Mouse (Mus musculus) midbrain, postnatal 0 days (tissue): Measurements from ENCODE around the gene Crim1. TPM values are rescaled to one million over a fixed set of nuclear protein-coding genes. Genes with fewer than 3 reads are reported as not detected.

ENCODE experiments used
- ATAC-seq: fragments of 200-750 bp; cut with Nextera tagmentation; 2 replicates; pipeline ENCODE4 v1.8.0; 2017; ENCODE audit warnings: moderate number of reproducible peaks, mild to moderate bottlenecking, moderate TSS enrichment, moderate library complexity; ENCODE audit not compliant: low FRiP score
- DNase-seq: peaks from one replicate; pipeline ENCODE4 v3.0.0-alpha.2; 2015; ENCODE audit warnings: low spot score
- H3K27ac ChIP-seq: fragments of 300-500 bp; sonication (generic); 2 replicates; pipeline ENCODE4 v1.5.1; 2014; ENCODE audit warnings: low read depth, mild to moderate bottlenecking, low read length, mixed read lengths
- H3K27me3 ChIP-seq: fragments of 300-500 bp; sonication (generic); 2 replicates; pipeline ENCODE4 v1.6.1; 2014; ENCODE audit warnings: low read length, control low read depth, mixed read lengths; ENCODE audit not compliant: insufficient read depth
- H3K36me3 ChIP-seq: fragments of 300-500 bp; sonication (generic); 2 replicates; pipeline ENCODE4 v1.6.1; 2014; ENCODE audit warnings: low read length, control low read depth, mixed read lengths; ENCODE audit not compliant: insufficient read depth
- H3K4me1 ChIP-seq: fragments of 300-500 bp; sonication (generic); 2 replicates; pipeline ENCODE4 v1.6.1; 2014; ENCODE audit warnings: mild to moderate bottlenecking, control low read depth, antibody characterized with exemption, low read length, mixed read lengths; ENCODE audit not compliant: insufficient read depth
- H3K4me2 ChIP-seq: fragments of 300-500 bp; sonication (generic); 2 replicates; pipeline ENCODE4 v1.6.1; 2014; ENCODE audit warnings: low read depth, mild to moderate bottlenecking, low read length, mixed read lengths; ENCODE audit not compliant: poor library complexity, severe bottlenecking
- H3K4me3 ChIP-seq: fragments of 300-500 bp; sonication (generic); 2 replicates; pipeline ENCODE4 v1.5.1; 2014; ENCODE audit warnings: low read depth, mild to moderate bottlenecking, low read length, moderate library complexity
- H3K9ac ChIP-seq: fragments of 300-500 bp; sonication (generic); replicated peaks from 2 replicates; pipeline ENCODE4 v1.6.1; 2014; ENCODE audit warnings: mild to moderate bottlenecking, low read length, moderate library complexity, mixed read lengths; ENCODE audit not compliant: poor library complexity, severe bottlenecking
- H3K9me3 ChIP-seq: fragments of 300-500 bp; sonication (generic); 2 replicates; pipeline ENCODE4 v1.6.1; 2016; ENCODE audit warnings: low read length, control low read depth
- CTCF ChIP-seq: IDR thresholded peaks from 2 replicates; pipeline ENCODE4 v1.5.1; 2016; ENCODE audit warnings: antibody characterized with exemption, mild to moderate bottlenecking
- WGBS: fragments of 180-500 bp; shearing (Covaris S2); extraction: QIAGEN DNeasy Blood & Tissue Kit; methylation state at CpG from one replicate; pipeline ENCODE4 v1.1.7; 2014; 5-methylcytosine and 5-hydroxymethylcytosine counted together
- polyA plus RNA-seq: library from polyadenylated mRNA; unstranded; fragments of >200 nt; fragmentation: Nextera tagmentation; extraction: Ambion mirVana; gene quantifications from 2 replicates; pipeline ENCODE4 v1.2.1, GENCODE M21; 2015
- total RNA-seq: library from RNA; depleted of rRNA; stranded (reverse); fragments of >200 nt; gene quantifications from 2 replicates; pipeline ENCODE4 v1.2.3, GENCODE M21; 2014

Crim1 gene
- total and polyA plus RNA-seq, 2 experiments from 2014 or later = 16.5 to 119 TPM

GRCm38 (mm10) chr17:78292301-78292700 is 92.3 kb downstream of the Crim1 start:
- Histone ChIP-seq H3K4me3 (no peak overlapping the region), H3K9ac (no peak overlapping the region), H3K4me1 (no peaks in the 10 kb centered on the region), H3K27ac (no peak overlapping the region), H3K9me3 (no peaks in the 10 kb centered on the region), H3K4me2 (no peak overlapping the region), H3K27me3 (no peaks in the 10 kb centered on the region), H3K36me3 (no peaks in the 10 kb centered on the region)
- ATAC-seq = no peak
- DNase-seq = no peak
- WGBS = 77% methylated on average over 7 of the region's 7 CpGs
- TF ChIP-seq CTCF = no peak

- 96% methylated on average over 10 of the region's 10 CpGs for WGBS
- H3K36me3 ChIP-seq = no peaks in the 10 kb centered on the region
- H3K9ac ChIP-seq = no peak overlapping the region
- H3K4me2 ChIP-seq = no peak overlapping the region
- no peak for ATAC-seq
- no peak overlapping the region for H3K4me3 ChIP-seq
- no peak overlapping the region for H3K27ac ChIP-seq
- no peak for DNase-seq
- H3K4me1 ChIP-seq = no peaks in the 10 kb centered on the region
- H3K27me3 ChIP-seq = no peaks in the 10 kb centered on the region
- H3K9me3 ChIP-seq = no peaks in the 10 kb centered on the region
- no peak for TF ChIP-seq CTCF
Measured at GRCm38 (mm10) chr17:78292827-78293488, 92.9 kb downstream of the Crim1 start.

DNA sequence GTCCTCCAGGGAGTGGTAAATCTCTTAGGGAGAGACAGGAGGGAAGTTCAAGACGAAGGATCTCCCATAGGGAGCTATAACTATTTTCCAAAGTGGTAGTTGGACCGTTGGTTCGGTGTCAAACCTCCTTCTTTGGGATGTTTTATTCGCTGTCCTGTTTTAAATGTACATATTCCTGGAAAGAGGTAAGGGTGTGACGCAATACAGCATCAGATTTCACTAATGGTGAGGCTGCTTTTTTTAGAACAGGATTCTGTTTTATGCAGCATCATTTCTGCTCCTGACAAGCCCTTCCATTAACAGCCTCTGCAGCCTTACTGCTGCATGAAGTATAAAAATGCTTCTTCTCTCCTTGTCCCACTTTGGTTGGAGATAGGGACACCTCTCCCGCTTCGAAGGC is 95.9 kb downstream of the Crim1 start:
- Histone ChIP-seq H3K27ac (no peak overlapping the region), H3K36me3 (no peaks in the 10 kb centered on the region), H3K4me2 (no peak overlapping the region), H3K27me3 (no peaks in the 10 kb centered on the region), H3K4me1 (no peaks in the 10 kb centered on the region), H3K4me3 (no peak overlapping the region), H3K9me3 (no peaks in the 10 kb centered on the region), H3K9ac (no peak overlapping the region)
- ATAC-seq = no peak
- DNase-seq = no peak
- no peak for TF ChIP-seq CTCF
- WGBS = 90% methylated on average over 7 of the region's 7 CpGs

DNA sequence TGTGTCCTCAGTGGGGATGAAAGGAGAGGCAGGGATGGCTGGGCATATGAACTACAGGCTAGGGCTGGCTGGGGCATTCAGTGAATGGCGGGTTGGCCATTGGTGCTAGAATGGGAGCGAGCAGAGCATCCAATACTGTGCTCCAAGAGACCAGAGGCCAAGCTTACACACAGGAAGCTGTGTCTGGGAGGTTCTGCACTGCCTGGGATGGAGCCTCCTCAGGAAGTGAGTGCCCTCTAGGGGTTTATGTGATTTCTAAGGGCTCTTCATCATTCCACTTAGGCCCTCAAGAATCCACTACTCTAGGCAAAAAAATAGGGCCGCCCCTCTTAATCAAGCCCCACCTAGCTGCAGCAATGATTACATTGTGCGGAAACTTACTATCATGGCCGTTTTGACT is 98.1 kb downstream of the Crim1 start:
- 0 out of 2 replicates have a peak, but pooled peaks have one; percentile 40 for ATAC-seq
- 83% methylated on average over 5 of the region's 5 CpGs for WGBS
- peak; percentile 55 for TF ChIP-seq CTCF

GRCm38 (mm10) chr17:78298967-78299540 is 99.0 kb downstream of the Crim1 start:
- no peak for ATAC-seq
- H3K9ac ChIP-seq = no peak overlapping the region
- no peaks in the 10 kb centered on the region for H3K27me3 ChIP-seq
- no peaks in the 10 kb centered on the region for H3K36me3 ChIP-seq
- H3K4me2 ChIP-seq = no peak overlapping the region
- H3K27ac ChIP-seq = no peak overlapping the region
- H3K4me3 ChIP-seq = no peak overlapping the region
- H3K4me1 ChIP-seq = no peaks in the 10 kb centered on the region
- no peak for TF ChIP-seq CTCF
- WGBS = 66% methylated on average over 8 of the region's 8 CpGs
- no peaks in the 10 kb centered on the region for H3K9me3 ChIP-seq
- no peak for DNase-seq

More for the DNA sequence above, 98.1 kb downstream of the Crim1 start:
- DNase-seq = peak; percentile 37
- H3K9me3 ChIP-seq = no peaks in the 10 kb centered on the region
- no peak overlapping the region for H3K4me3 ChIP-seq
- H3K4me1 ChIP-seq = no peaks in the 10 kb centered on the region
- H3K27me3 ChIP-seq = no peaks in the 10 kb centered on the region
- H3K27ac ChIP-seq = no peak overlapping the region
- H3K9ac ChIP-seq = no peak overlapping the region
- no peaks in the 10 kb centered on the region for H3K36me3 ChIP-seq
- no peak overlapping the region for H3K4me2 ChIP-seq

DNA sequence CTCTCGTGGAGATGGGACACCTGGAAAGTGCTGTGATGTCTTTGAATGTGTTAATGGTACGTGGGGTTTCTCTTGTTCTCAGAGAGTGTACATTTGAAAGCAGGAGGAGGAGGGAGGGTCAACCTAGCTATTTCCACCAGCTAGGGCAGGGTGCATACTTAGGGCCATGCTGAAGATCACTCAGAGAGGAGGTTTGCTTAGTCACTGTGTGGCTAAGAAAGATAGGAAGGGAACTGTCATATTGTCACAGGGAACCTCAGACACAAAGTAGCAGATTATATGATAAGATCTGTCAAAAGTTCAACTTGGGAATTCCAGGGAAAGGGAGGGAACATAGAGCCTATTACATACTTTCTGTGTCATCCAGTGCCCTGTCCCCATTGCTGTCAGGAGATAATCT is 103.0 kb downstream of the Crim1 start:
- no peak overlapping the region for H3K4me3 ChIP-seq
- H3K27ac ChIP-seq = no peak overlapping the region
- no peak for DNase-seq
- H3K9ac ChIP-seq = no peak overlapping the region
- 91% methylated on average over 2 of the region's 2 CpGs for WGBS
- ATAC-seq = no peak
- TF ChIP-seq CTCF = no peak
- no peak overlapping the region for H3K4me2 ChIP-seq
- H3K4me1 ChIP-seq = no peaks in the 10 kb centered on the region
- no peaks in the 10 kb centered on the region for H3K9me3 ChIP-seq
- H3K27me3 ChIP-seq = no peaks in the 10 kb centered on the region
- H3K36me3 ChIP-seq = no peaks in the 10 kb centered on the region
